Mouse (Mus musculus): ENCODE results near the gene Thbs4. TPM values are rescaled to one million over a fixed set of nuclear protein-coding genes. Genes with fewer than 3 reads are reported as not detected.

Gene Thbs4
- polyA plus RNA-seq, 1 experiment from 2014 or later, result 1.8 TPM

- no peak overlapping the region for H3K4me3 ChIP-seq
- peaks cover 13% of the 10 kb centered on the region; the same call in 1 of the 2 replicates for H3K27me3 ChIP-seq (replicated peaks; ENCODE audit: low read depth, poor library complexity, severe bottlenecking)
- DNase-seq (ENCODE audit: low spot score), result no peak
- WGBS, result 87% methylated on average over 9 of the region's 9 CpGs
- H3K36me3 ChIP-seq (replicated peaks), result peaks cover 21% of the 10 kb centered on the region
- H3K4me1 ChIP-seq, result peaks cover 34% of the 10 kb centered on the region
- no peak overlapping the region for H3K27ac ChIP-seq (replicated peaks)
- no peaks in the 10 kb centered on the region for H3K9me3 ChIP-seq
Measured at GRCm38 (mm10) chr13:92706342-92707061, 88.1 kb downstream of the Thbs4 start.

GRCm38 (mm10) chr13:92705016-92705535 lies 89.5 kb downstream of the Thbs4 start:
- Histone ChIP-seq H3K36me3 (replicated peaks) (peaks cover 21% of the 10 kb centered on the region), H3K27me3 (replicated peaks; ENCODE audit: low read depth, poor library complexity, severe bottlenecking) (peaks cover 13% of the 10 kb centered on the region; the same call in 1 of the 2 replicates), H3K27ac (replicated peaks) (no peak overlapping the region), H3K9me3 (no peaks in the 10 kb centered on the region), H3K4me1 (peaks cover 34% of the 10 kb centered on the region), H3K4me3 (no peak overlapping the region)
- DNase-seq (ENCODE audit: low spot score), result no peak
- 91% methylated on average over 7 of the region's 7 CpGs for WGBS

GRCm38 (mm10) chr13:92704189-92704588 lies 90.4 kb downstream of the Thbs4 start:
- WGBS, result 77% methylated on average over 7 of the region's 7 CpGs
- peaks cover 13% of the 10 kb centered on the region; the same call in 1 of the 2 replicates for H3K27me3 ChIP-seq (replicated peaks; ENCODE audit: low read depth, poor library complexity, severe bottlenecking)

GRCm38 (mm10) chr13:92703241-92704027 lies 91.2 kb downstream of the Thbs4 start:
- WGBS, result 45% methylated on average over 8 of the region's 8 CpGs
- Histone ChIP-seq H3K9me3 (no peaks in the 10 kb centered on the region), H3K27ac (replicated peaks) (peak overlapping the region; percentile 36; the same call in 1 of the 2 replicates), H3K36me3 (replicated peaks) (peaks cover 17% of the 10 kb centered on the region), H3K27me3 (replicated peaks; ENCODE audit: low read depth, poor library complexity, severe bottlenecking) (peaks cover 13% of the 10 kb centered on the region; the same call in 1 of the 2 replicates), H3K4me3 (no peak overlapping the region), H3K4me1 (peaks cover 31% of the 10 kb centered on the region)
- DNase-seq (ENCODE audit: low spot score), result peak; percentile 28

More at GRCm38 (mm10) chr13:92704189-92704588, 90.4 kb downstream of the Thbs4 start:
- Histone ChIP-seq H3K4me3 (no peak overlapping the region), H3K27ac (replicated peaks) (no peak overlapping the region), H3K36me3 (replicated peaks) (peaks cover 21% of the 10 kb centered on the region), H3K4me1 (peaks cover 30% of the 10 kb centered on the region), H3K9me3 (no peaks in the 10 kb centered on the region)
- DNase-seq (ENCODE audit: low spot score), result no peak

- Histone ChIP-seq H3K27me3 (replicated peaks; ENCODE audit: low read depth, poor library complexity, severe bottlenecking) (peaks cover 15% of the 10 kb centered on the region; the same call in 1 of the 2 replicates), H3K9me3 (no peaks in the 10 kb centered on the region), H3K4me3 (no peak overlapping the region), H3K36me3 (replicated peaks) (peaks cover 11% of the 10 kb centered on the region), H3K4me1 (peaks cover 25% of the 10 kb centered on the region), H3K27ac (replicated peaks) (no peak overlapping the region)
- WGBS, result 84% methylated on average over 5 of the region's 5 CpGs
- no peak for DNase-seq (ENCODE audit: low spot score)
Measured at GRCm38 (mm10) chr13:92702035-92702434, 92.6 kb downstream of the Thbs4 start.

Other genes starting within 250 kb of the Thbs4 start
- gene Spz1, start 218.6 kb downstream of the Thbs4 start, polyA plus RNA-seq (2016; fragmentation: Nextera tagmentation; extraction: Ambion mirVana), result not detected in 2 replicates
- 11.6 TPM in 2 replicates for gene Serinc5, start 183.7 kb downstream of the Thbs4 start, polyA plus RNA-seq (2016; fragmentation: Nextera tagmentation; extraction: Ambion mirVana)
- 2.6 and 3.8 TPM in 2 replicates for gene Mtx3, start 49.9 kb upstream of the Thbs4 start, polyA plus RNA-seq (2016; fragmentation: Nextera tagmentation; extraction: Ambion mirVana)